Mouse (Mus musculus) MEL-GATA-1-ER (cell line): Measurements from ENCODE around the gene Trim56.

Source experiments
- DNase-seq: peaks from one replicate; pipeline ENCODE4 v3.0.0-alpha.2; 2012; ENCODE audit warnings: low read depth; ENCODE audit errors: extremely low read depth

Gene Trim56

GRCm38 (mm10) chr5:137109941-137110593, 5.9 kb downstream of the Trim56 start:
- no peak for DNase-seq

GRCm38 (mm10) chr5:137108111-137108510, 7.9 kb downstream of the Trim56 start:
- no peak for DNase-seq

DNA sequence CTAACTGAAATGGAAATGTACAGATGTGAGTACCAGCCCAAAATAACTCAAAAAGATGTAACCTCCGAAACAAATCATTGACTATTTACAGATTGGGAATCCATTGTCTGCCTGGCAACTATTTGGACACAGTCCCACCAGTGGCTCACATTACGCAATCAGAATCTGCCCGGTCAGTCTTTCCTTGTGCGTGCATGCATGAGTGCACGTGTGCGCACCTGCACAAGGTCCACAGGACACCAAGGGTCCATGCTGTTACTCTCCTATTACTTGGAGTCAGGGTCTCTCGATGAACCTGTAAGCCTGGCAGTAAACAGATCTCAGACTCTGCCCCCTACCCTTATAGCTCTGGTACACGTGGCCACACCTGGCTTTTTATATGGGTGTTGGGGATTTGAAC, 8.3 kb downstream of the Trim56 start:
- DNase-seq = no peak

DNA sequence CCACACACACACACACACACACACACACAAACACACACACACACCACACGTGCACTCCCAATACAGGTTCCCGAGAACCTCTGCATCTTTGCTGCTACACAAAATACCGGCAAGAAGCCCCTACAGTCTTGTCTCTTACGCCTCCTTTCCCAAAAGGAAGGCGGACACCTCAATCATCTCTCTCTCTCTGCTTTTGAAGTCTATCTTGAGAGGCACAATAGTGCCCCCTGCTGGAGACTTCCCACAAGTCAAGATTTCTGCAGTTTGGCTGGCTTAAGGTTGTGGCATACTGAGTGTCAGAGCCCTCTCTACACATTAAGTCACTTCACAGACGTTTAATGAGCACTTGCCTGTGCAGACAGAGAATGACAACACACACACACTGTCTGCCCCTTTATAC, 9.0 kb downstream of the Trim56 start:
- peak; percentile 82 for DNase-seq

- DNase-seq = no peak
These were observed 9.6 kb downstream of the Trim56 start for GRCm38 (mm10) chr5:137106434-137106833.

GRCm38 (mm10) chr5:137103969-137104368, 12.0 kb downstream of the Trim56 start:
- no peak for DNase-seq

DNA sequence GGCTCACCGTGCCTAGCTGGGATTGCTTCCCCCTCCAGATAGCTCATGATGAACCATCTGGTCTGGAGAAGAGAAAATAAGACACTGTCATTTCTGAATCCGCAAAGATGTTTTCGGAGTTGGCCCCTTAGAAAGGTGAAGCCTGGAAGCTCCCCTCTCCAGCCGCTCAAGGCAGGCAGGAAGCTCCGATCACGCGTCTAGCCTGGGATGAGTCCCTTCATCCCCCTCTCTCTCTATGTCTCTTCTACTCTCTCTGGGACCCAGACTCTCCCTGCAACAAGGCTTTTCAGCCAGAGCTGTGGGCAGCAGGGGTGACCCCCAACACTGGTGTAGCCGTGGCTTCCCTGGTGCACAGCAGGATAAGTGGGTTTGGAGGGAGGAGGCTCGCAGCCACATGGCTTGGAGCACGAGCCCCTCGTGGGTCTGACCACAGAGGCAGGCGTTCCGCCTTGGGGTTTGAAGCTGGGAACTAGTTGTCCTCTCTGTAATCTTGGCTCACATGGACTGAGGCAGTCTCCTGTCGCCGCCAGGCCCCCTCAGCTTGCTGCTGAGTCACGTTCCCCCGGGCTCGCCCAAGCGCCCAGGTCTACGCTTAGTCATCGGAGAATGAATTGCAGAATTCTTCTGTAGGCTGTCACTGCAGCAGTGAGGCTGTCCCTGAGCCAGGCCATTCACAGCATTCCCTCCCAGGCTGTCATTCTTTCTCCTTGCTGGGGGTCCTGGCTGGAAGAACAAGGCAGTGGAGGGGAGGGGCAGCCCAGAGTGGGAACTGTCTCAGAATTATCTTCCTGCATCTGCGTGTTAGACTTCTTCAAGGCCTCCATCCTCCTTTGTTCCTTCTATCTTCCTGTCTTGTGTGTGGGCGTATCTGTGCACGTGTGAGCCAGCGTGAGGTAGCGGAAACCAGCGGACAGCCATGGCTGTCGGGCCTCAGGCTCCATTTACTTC, 13.2 kb downstream of the Trim56 start:
- DNase-seq = peak; percentile 92

DNA sequence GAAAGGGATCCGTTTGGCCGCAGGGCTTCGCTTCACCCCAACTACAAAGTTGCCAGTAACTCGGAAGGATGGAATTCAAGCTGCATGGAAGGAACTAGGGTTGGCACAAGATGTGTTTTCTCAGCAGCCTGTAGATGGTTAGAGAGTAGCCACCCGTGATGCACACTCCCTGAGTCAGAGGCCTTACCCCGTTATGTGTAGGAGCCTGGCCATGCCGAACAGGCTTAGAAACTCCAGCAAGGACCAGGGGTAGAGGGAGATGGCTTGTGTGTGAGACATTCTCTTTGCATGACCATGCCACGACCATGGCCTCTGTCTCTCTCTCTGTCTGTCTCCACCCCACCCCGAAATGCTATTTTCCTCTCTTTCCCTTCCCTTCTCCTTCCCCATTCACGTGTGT, 13.9 kb downstream of the Trim56 start:
- no peak for DNase-seq

- no peak for DNase-seq
These were observed 15.3 kb downstream of the Trim56 start for GRCm38 (mm10) chr5:137100660-137101059.

DNA sequence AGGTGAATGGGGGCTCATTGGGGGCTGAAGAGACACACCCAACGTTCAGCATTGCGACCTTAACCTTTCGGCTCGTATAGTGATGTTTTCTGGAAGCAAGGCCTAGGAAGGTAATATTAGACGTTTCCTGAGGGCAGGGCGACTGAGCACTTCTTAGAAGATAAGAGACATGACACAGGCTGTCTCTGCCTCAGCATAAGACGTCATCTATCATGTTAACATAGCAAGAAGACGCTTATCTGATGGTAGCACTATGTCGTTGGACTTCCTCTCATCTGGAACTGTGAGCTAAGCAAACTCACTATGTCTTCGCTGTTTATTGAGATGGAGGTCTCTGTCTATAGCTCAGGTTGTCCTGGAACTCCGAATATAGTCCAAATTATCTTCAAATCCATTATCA, 17.6 kb downstream of the Trim56 start:
- DNase-seq = no peak

DNA sequence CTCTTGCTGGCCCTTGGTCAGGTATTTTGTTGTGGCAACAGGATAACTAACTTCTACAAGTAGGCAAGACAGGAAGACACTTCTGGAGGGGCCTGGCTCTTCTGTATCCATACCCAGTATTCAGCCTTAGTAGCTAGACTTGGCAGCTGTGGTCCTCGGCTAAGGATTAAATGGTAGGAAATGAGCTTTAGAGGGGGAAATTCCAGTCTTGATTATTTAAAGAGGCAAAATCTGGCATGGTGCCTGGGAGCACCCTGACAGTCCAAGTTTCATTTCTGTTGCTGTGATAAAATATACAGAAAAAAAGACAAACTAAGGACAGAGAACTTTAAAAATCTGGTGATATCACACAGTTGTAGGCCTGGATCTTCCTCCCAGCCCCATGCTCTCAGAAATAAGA, 20.0 kb downstream of the Trim56 start:
- no peak for DNase-seq

DNA sequence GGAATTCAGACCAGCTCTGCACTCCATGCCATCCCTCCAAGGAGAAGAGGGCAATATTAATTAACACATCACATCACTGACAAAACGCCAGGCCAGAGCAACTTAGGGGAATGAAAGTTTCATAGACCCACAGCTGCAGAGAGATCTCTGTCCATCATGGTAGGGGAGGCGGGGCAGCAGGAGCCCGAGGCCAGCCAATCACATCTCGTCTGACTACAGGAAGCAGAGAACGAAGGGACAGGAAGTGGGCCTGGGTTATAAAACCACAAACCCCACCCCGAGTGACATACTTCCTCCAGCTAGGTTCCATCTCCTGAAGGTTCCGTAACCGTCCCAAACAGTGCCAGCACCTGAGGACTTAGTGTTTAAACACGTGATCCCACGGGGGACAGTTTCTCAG, 20.9 kb downstream of the Trim56 start:
- DNase-seq = no peak

- DNase-seq = no peak
These were observed 22.3 kb downstream of the Trim56 start for GRCm38 (mm10) chr5:137093720-137094119.

- no peak for DNase-seq
These were observed 24.4 kb downstream of the Trim56 start for GRCm38 (mm10) chr5:137091560-137091959.

DNA sequence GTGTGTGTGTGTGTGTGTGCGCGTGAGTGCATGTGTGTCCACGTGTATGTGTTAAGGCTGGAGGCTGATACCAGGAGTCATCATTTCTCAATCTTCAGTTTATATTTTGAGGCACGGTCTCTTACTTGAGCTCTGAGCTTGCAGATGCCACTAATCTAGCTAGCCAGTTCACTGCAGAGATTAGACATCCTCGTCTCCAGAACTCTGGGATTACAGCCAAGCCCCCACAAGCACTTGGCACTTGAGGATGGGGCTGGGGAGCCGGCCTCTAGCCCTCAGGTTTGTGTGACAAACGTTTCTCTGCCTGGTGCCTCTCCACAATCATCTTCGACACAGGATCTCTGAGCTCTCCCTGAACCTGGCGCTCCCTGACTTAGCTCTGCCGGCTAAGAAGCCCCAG, 25.1 kb downstream of the Trim56 start:
- DNase-seq = no peak

DNA sequence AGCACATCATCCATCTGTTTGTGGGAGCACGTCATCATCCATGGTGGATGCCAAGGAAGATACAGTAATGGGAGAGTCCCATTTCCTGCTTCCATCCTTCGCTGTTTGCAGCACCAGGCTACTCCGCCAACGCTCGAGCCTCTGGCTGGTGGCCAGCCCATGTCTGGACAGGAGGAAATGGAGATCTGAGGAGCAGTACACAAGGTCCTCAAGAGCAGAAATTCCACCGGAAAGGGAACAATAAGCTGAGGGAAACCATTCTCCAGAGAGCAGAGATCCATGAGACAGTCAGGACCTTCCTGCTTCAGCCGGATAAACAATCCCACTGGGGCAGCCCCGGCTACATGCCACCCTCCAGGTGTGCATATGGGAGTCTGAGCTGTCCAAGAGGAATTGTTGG, 28.6 kb downstream of the Trim56 start:
- no peak for DNase-seq

GRCm38 (mm10) chr5:137085731-137086130, 30.3 kb downstream of the Trim56 start:
- no peak for DNase-seq

DNA sequence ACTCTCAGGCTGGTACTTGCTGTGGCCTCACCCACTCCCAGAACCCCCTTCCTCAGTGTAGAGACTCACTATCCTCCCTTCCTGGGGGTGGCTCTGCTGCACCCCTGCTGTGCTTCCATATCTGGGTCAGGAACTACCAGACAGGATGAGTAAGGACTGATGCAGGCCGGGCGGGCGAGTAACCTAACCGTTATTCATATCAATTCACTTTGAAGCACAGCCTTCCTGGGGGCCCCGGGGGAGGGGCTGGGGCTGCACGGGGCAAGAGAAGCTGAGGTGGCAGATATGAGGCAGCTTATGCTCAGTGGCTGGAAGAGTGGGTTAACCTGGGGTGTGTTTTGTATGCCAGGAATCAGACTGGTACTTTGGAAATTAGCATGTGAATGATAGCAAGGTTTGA, 31.0 kb downstream of the Trim56 start:
- DNase-seq = peak; percentile 75

DNA sequence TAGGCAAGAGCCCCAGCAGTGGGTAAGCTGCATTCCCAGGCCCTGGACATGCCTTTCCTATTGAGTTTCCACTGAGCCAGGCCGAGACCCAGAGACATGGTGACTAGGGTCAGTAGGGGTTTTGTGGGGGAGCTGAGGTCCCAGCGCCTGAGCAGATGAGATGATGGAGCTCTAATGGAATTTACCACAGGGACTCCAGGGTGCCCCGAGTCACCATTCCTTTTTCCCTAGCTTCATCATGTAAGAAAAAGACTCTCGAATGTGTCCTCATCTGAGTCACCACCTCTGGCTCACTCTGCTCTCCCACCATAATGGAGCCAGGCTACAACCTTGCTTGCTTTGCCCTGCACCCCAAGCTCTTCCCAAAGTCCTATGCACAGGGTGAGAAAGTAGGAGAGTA, 33.0 kb downstream of the Trim56 start:
- DNase-seq = no peak

DNA sequence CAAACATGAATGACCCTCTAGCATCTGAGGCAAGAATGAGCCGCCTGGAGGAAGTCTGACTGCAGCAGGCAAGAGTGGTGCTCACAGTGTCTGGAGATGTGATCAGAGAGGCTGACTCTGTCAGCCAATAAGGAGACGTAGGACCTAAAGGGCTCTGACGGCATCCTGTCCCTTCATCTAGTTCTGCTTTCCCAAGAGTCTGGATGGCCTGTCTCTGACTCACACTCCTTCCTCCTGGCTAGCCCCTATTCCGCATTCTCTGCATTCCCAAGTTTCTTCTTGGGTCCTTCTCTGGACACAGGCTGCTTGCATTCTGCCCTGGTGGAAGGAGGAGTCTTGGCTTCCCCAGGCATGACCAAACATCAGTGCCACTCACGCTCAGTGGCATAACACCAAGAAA, 36.2 kb downstream of the Trim56 start:
- peak; percentile 64 for DNase-seq

DNA sequence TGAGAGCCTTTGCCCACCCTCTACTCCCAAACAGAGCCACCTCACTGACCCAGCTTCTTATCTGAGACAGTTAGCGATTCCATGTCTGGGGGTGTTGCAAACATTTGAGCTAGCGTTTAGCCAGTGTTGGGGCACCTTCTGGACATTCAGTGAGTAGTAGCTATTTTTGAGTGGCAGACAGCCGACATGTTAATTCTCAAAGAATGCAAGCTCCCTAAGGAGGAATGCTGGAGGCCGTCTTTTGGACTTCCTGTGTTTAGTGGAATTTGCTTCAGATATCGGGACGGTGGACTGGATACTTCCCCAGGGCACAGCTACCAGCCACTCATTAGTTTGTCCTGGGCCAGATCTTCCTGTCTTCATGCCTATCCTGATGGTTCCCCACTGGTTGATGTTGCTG, 37.4 kb downstream of the Trim56 start:
- DNase-seq = no peak

- DNase-seq = no peak
These were observed 38.0 kb downstream of the Trim56 start for GRCm38 (mm10) chr5:137078041-137078440.

- DNase-seq = no peak
These were observed 38.8 kb downstream of the Trim56 start for GRCm38 (mm10) chr5:137077187-137077586.
